Mouse (Mus musculus) left cerebral cortex, adult 9 months (tissue): Measurements from ENCODE around the gene Gm45521.
"Not testable (repeated sequence)": the region's sequence is repeated elsewhere in the genome, so short reads cannot be mapped to it uniquely, and the experiment has no call there.

Experiments
- DNase-seq, 2 experiments: peaks; one replicate each; pipeline ENCODE4 v3.0.0; 2022; ENCODE audit warnings: low spot score in 2 of 2

Gm45521 gene

DNA sequence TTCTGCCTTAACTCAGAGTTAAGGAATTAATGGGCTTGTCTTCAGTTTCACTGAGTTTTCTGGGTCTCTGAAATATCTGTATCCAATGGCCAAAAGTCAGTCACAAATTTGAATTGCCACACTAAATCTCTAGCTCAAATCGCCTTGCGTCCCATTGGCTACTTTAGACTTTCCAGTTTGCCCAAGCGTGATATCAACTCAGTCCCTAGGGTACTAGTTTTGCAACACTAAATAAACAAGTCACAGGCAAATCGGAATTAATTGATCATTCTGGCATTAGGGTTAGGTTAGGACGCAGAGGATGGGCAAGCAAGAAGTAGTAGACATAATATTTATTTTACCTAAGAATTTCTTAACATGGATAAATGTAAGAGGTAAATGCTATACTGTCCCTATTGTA is 43.2 kb downstream of the Gm45521 start:
- no peak for DNase-seq

- peak; percentile 44 to 61 for DNase-seq
Observed at GRCm38 (mm10) chr14:8000831-8001685, 44.0 kb downstream of the Gm45521 start.

DNA sequence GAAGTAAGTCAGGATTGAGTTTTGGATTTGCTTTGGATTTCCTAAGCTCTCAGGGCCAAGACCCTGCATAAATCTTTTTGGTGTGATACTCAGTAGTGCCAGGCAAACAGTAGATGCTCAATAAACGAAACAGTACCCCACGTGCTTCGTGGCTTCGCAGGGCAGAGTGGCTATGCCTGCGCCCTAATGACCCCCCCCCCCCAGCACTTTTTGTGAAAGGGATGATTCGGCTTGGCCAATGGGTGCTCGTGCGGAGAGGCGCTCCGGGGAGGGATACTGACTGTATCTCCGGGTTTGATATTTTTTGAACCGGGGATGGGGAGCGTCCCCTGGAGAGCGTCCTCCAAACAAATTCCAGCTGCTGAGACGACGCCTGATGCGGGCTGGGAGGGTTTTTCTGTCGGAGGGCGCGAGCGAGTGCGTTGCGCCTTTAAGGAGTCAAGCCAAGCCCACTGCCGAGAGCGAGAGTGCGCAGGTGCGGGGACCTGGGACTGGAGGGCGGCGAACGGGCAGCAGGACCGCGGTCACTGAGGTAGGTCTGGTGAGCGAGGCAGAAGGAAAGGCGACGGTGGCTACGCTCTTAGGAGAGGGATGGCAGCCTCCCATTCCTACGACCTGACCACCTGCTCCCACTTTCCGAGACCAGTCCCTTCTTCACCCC is 45.5 kb downstream of the Gm45521 start, which contains the start of gene Abhd6:
Gene Abhd6, plus strand, starts transcription at position 471 of the 661 bp plus-strand sequence.
- peak; percentile 62 to 88 for DNase-seq

DNA sequence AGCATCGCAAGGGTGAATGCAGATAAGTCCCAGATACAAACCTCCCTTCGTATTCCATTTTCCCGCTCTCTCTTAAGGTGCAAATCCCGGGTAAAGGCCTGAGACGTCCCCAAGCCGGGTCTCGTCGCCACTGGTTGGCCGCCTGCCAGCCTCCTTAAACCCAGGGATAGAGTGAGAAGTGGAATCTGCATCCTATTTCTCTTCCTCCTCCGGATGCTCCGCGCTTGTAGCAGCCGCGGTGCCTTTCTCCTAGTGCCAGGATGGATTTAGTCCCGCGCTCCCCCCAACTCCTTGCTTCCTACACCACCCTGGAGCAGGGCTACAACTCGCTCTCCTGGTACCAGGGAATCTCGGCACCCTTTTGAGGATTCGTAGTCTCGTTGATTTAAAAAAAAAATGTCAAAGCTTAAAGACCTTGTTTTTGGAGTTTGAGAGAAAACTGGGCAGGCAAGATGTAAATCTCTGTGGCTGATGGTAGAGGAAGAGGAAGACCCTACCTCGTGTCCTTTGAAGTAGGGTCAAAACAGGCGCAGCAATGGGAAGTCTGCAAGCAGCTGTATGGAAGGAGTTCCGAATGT is 46.1 kb downstream of the Gm45521 start:
- peak in 1 of 2 experiments; percentile 62 for DNase-seq

GRCm38 (mm10) chr14:8003727-8004670 is 46.9 kb downstream of the Gm45521 start:
- DNase-seq: no peak

- DNase-seq: not testable (repeated sequence)
Observed at GRCm38 (mm10) chr14:8006061-8006460, 49.0 kb downstream of the Gm45521 start.

- no peak for DNase-seq
Observed at GRCm38 (mm10) chr14:8007084-8007483, 50.0 kb downstream of the Gm45521 start.

DNA sequence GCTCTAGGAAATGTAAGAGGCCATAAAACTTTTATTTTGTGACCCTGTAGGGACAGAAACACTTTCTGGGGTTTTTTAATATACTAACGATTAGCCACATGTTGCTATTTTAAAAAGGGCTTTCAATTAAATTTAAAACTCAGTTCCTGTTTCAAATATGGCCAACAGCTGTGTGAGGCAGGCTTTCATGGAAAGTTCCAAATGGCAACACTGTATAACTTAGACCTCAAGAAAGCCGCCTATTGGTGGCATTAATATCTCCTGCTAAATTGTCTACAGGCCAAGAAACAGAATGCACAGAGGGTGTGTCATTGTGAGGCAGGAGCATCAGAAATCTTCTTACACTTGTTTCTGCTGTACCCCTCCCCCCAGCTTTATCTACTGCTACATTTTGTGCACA is 50.4 kb downstream of the Gm45521 start:
- no peak for DNase-seq

DNA sequence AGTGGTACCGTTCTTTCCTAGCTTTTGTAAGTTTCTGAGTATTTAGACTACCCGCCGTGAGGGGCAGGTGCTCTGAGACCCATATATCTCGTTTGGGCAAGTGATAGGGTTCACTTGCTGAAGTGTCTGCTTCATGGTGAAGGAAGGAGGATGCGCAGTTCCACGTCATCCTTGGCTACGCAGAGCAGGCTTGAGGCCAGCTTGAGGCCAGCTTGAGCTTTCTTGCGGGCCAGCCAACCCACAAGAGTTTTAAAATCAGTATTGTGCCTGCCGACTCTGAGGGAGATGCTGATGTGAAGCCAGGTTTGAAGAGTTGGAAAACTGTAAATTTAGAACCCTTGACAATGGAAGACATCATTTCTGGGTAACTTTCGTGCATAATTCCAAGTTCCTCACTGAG is 50.8 kb downstream of the Gm45521 start:
- no peak for DNase-seq
